Mouse (Mus musculus) erythroblast, embryonic 14.5 days (primary cell): Measurements from ENCODE around the gene Fgf12.

Experiments
- GATA1 ChIP-seq: IDR thresholded peaks from 2 replicates; pipeline ENCODE4 v1.6.1; 2012; ENCODE audit warnings: low read length, inconsistent platforms, mixed read lengths
- TAL1 ChIP-seq: IDR thresholded peaks from 3 replicates; pipeline ENCODE4 v1.6.1; 2012; ENCODE audit warnings: low read length, inconsistent platforms, mixed read lengths

DNA sequence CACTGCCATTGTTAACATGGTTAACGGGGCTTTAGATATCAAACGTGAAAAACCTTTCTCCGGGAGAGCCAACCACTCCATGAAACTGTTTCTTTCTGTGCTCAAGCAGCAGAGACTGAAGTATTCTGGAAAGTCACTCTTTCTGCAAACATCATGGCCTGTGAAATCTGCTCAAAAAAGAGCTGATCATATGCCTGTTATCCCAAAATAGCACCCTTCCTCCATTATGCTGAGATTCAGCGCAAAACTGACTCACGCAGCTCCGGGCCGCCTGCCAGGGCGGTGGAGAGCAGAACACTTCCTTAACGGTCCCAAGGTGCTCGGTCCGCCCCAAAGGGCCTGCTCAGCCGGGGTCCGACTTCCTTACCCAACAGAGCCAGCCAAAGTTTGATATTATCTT is 156.8 kb downstream of the Fgf12 start:
- TF ChIP-seq GATA1: no peak
- no peak for TF ChIP-seq TAL1
